Mouse (Mus musculus) cerebellum, adult 2 months (tissue): ENCODE measurements around the gene Gm49392.

Experiments used
- CTCF ChIP-seq: fragments of 200-500 bp; IDR thresholded peaks from 2 replicates; pipeline ENCODE4 v1.5.1; 2011; ENCODE audit warnings: low read depth, mild to moderate bottlenecking, control low read depth, low read length, moderate library complexity, borderline replicate concordance; ENCODE audit not compliant: insufficient read depth
- POLR2A ChIP-seq: fragments of 200-500 bp; IDR thresholded peaks from 2 replicates; pipeline ENCODE4 v1.6.1; 2011; ENCODE audit warnings: low read length, control low read depth, borderline replicate concordance; ENCODE audit not compliant: insufficient read depth

GRCm38 (mm10) chr13:60812768-60813167, 83.9 kb downstream of the Gm49392 start:
- no peak for TF ChIP-seq CTCF
- TF ChIP-seq POLR2A = no peak
